Mouse (Mus musculus) liver, postnatal 0 days (tissue): ENCODE measurements around the gene Gm5475.

Source experiments
- CTCF ChIP-seq: sonication (generic); IDR thresholded peaks from 2 replicates; pipeline ENCODE4 v1.5.1; 2016; ENCODE audit warnings: antibody characterized with exemption, low read depth
- EP300 ChIP-seq: IDR thresholded peaks from 2 replicates; pipeline ENCODE4 v1.6.1; 2016; ENCODE audit warnings: antibody characterized with exemption, low read depth, mild to moderate bottlenecking

DNA sequence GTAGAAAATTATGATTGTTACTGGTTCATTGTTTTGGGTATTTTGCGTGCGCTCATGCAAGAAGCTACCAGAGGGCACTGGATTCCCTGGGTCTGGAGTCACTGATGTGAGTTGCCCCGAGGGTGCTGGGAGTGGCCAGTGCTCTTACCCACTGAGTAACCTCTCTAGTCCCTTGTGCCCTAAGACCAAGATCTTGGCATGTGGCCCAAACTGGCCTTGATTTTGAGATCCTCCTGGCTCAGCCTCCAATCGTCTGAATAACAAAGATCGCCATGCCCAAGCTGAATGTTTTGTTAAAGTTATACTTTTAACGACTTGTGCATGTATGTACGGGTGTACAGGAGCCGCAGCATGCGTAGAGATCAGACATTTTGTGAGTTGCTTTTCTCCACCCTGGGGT is 36.2 kb upstream of the Gm5475 start:
- no peak for TF ChIP-seq CTCF
- TF ChIP-seq EP300 = no peak
